Mouse (Mus musculus): ENCODE results near the gene Proser2. TPM values are rescaled to one million over a fixed set of nuclear protein-coding genes. Genes with fewer than 3 reads are reported as not detected.

Gene Proser2
- total and polyA plus RNA-seq, 3 experiments = 0.11 TPM; not detected in 2

DNA sequence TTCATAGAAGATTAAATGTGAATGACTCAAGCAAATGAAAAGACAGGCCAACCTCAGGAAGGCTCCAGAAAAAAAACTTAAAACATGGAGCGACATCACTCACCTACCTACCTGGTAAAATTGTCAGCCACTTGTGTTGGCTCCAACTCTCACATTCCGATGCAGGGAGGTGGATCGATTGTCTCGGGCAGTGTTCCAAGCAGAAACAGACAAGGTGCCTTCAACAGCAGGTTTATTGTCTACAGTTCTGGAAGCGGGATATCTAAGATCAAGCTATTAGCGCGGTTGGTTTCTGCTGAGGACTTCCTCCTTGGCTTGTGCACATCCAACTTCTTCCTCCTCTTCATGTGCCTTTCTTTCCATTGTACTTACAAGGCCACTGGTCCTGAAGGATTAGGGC, 27.6 kb upstream of the Proser2 start:
- Histone ChIP-seq H3K4me3 (ENCODE audit: low read depth, low read length) (no peak overlapping the region), H3K27me3 (ENCODE audit: insufficient read depth, low read length) (peaks cover 14% of the 10 kb centered on the region; the same call in 1 of the 2 replicates), H3K36me3 (replicated peaks) (no peaks in the 10 kb centered on the region), H3K9me3 (replicated peaks) (no peaks in the 10 kb centered on the region), H3K4me1 (ENCODE audit: insufficient read depth, low read depth, low read length) (no peaks in the 10 kb centered on the region)
- ATAC-seq (ENCODE audit: extremely low read depth, insufficient number of reproducible peaks, low FRiP score, poor library complexity, severe bottlenecking) (no peak), DNase-seq (ENCODE audit: low spot score) (no peak)
- TF ChIP-seq CTCF (IDR thresholded peaks at IDR 0.05; ENCODE audit: low read depth, low read length) (no peak), TAL1 (conservative IDR thresholded peaks at IDR 0.05; ENCODE audit: low read depth, low read length) (no peak), POLR2AphosphoS5 (IDR thresholded peaks at IDR 0.05; ENCODE audit: insufficient replicate concordance, low read depth, low read length) (no peak), GATA2 (IDR thresholded peaks at IDR 0.05; ENCODE audit: borderline replicate concordance, low read depth, low read length) (no peak), GATA1 (IDR thresholded peaks at IDR 0.05; ENCODE audit: borderline replicate concordance, low read length) (no peak)

DNA sequence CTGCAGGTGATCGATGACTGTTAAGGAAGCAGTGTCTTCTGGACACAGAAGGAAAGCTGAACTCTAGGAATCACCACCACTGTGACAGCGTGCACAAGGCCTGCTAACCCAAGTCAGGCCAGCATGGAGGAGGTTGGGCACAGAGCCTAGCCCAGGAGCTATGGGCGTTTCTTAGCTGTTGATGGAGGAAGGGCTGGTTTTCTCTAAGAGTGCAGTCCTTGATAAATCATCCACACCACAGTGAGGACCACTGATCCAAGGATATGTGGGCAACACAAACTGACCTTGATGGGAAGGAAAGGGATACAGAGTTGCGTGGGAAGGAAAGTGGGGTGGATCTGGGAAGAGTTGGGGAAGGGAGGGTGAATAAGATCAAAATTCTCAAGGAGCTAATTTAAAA, 27.2 kb upstream of the Proser2 start:
- H3K4me3 ChIP-seq (ENCODE audit: low read depth, low read length) = no peak overlapping the region
- ATAC-seq (ENCODE audit: extremely low read depth, insufficient number of reproducible peaks, low FRiP score, poor library complexity, severe bottlenecking) (no peak), DNase-seq (ENCODE audit: low spot score) (no peak)
- H3K27me3 ChIP-seq (ENCODE audit: insufficient read depth, low read length) = peaks cover 11% of the 10 kb centered on the region; the same call in 1 of the 2 replicates
- TF ChIP-seq CTCF (IDR thresholded peaks at IDR 0.05; ENCODE audit: low read depth, low read length) (no peak), GATA1 (IDR thresholded peaks at IDR 0.05; ENCODE audit: borderline replicate concordance, low read length) (no peak), POLR2AphosphoS5 (IDR thresholded peaks at IDR 0.05; ENCODE audit: insufficient replicate concordance, low read depth, low read length) (no peak), GATA2 (IDR thresholded peaks at IDR 0.05; ENCODE audit: borderline replicate concordance, low read depth, low read length) (no peak), TAL1 (conservative IDR thresholded peaks at IDR 0.05; ENCODE audit: low read depth, low read length) (no peak)
- H3K4me1 ChIP-seq (ENCODE audit: insufficient read depth, low read depth, low read length) = no peaks in the 10 kb centered on the region
- no peaks in the 10 kb centered on the region for H3K9me3 ChIP-seq (replicated peaks)
- no peaks in the 10 kb centered on the region for H3K36me3 ChIP-seq (replicated peaks)

DNA sequence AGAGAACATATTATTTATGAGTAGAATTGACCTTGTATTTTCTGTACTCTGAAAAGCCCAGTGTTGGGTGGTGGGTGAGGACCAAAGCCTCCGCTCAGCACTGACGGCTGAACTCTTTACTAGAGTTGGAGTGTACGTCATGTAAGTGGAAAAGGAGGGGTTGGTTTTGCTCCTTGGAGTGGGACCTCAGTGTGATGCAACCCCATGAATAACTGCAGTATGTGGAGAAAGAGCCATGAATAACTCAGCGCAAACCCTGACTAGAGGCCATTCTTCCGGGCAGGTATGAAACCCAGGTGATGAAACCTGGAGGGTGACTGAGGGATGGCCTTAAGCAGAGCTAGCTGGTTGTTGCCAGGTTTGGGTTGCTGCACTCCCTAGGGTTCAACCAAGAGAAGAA, 19.8 kb upstream of the Proser2 start:
- Histone ChIP-seq H3K4me3 (ENCODE audit: low read depth, low read length) (no peak overlapping the region), H3K9me3 (replicated peaks) (no peaks in the 10 kb centered on the region), H3K36me3 (replicated peaks) (no peaks in the 10 kb centered on the region), H3K27me3 (ENCODE audit: insufficient read depth, low read length) (peaks cover 17% of the 10 kb centered on the region), H3K4me1 (ENCODE audit: insufficient read depth, low read depth, low read length) (no peaks in the 10 kb centered on the region)
- ATAC-seq (ENCODE audit: extremely low read depth, insufficient number of reproducible peaks, low FRiP score, poor library complexity, severe bottlenecking) = no peak
- TF ChIP-seq TAL1 (conservative IDR thresholded peaks at IDR 0.05; ENCODE audit: low read depth, low read length) = no peak
- TF ChIP-seq GATA1 (IDR thresholded peaks at IDR 0.05; ENCODE audit: borderline replicate concordance, low read length) = no peak
- TF ChIP-seq POLR2AphosphoS5 (IDR thresholded peaks at IDR 0.05; ENCODE audit: insufficient replicate concordance, low read depth, low read length) = no peak
- no peak for TF ChIP-seq GATA2 (IDR thresholded peaks at IDR 0.05; ENCODE audit: borderline replicate concordance, low read depth, low read length)
- TF ChIP-seq CTCF (IDR thresholded peaks at IDR 0.05; ENCODE audit: low read depth, low read length) = no peak
- no peak for DNase-seq (ENCODE audit: low spot score)

DNA sequence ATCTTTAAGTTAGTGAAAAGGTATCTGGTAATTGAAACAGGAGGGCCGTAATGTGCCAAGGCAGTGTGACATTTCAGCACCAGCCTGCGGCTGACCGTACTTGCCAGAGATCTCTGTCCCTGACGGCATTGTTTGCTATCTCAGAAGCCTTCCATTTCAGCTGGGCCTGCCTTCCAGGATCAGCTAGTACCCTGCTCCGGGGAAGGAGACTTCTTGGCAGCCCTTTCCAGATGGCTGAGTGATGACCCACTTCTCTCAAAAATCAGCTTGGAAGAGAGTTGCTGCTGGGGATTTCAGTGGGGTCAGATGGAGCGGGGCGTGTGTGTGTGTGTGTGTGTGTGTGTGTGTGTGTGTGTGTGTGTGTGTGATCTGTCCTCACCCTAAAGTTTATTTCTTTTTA, 16.9 kb upstream of the Proser2 start:
- no peaks in the 10 kb centered on the region for H3K9me3 ChIP-seq (replicated peaks)
- ATAC-seq (ENCODE audit: extremely low read depth, insufficient number of reproducible peaks, low FRiP score, poor library complexity, severe bottlenecking) = no peak
- H3K27me3 ChIP-seq (ENCODE audit: insufficient read depth, low read length) = peaks cover 18% of the 10 kb centered on the region
- DNase-seq (ENCODE audit: low spot score) = no peak
- no peak for TF ChIP-seq POLR2AphosphoS5 (IDR thresholded peaks at IDR 0.05; ENCODE audit: insufficient replicate concordance, low read depth, low read length)
- no peak for TF ChIP-seq GATA1 (IDR thresholded peaks at IDR 0.05; ENCODE audit: borderline replicate concordance, low read length)
- TF ChIP-seq GATA2 (IDR thresholded peaks at IDR 0.05; ENCODE audit: borderline replicate concordance, low read depth, low read length) = no peak
- TF ChIP-seq CTCF (IDR thresholded peaks at IDR 0.05; ENCODE audit: low read depth, low read length) = no peak
- no peak for TF ChIP-seq TAL1 (conservative IDR thresholded peaks at IDR 0.05; ENCODE audit: low read depth, low read length)
- no peaks in the 10 kb centered on the region for H3K4me1 ChIP-seq (ENCODE audit: insufficient read depth, low read depth, low read length)
- H3K4me3 ChIP-seq (ENCODE audit: low read depth, low read length) = no peak overlapping the region
- no peaks in the 10 kb centered on the region for H3K36me3 ChIP-seq (replicated peaks)

DNA sequence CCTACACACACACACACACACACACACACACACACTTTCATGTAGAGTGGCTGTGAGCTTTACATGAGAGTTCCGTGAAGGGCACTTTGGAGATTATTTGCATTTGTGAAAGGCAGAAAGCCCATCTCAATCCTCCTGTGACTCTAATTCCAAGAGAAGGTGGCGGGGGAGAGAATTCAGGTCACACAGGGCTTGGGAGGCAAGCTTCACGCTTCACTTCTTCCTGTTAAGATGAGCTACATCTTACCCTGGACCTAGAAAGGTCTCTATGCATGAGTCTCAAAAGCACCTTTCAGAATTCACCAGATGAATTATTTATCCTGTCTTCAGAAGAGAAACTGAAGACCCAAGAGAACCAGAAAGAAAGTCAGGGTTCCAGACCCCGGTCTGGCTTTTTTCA, 16.2 kb upstream of the Proser2 start:
- Histone ChIP-seq H3K36me3 (replicated peaks) (no peaks in the 10 kb centered on the region), H3K27me3 (ENCODE audit: insufficient read depth, low read length) (peaks cover 22% of the 10 kb centered on the region), H3K4me3 (ENCODE audit: low read depth, low read length) (no peak overlapping the region), H3K4me1 (ENCODE audit: insufficient read depth, low read depth, low read length) (no peaks in the 10 kb centered on the region), H3K9me3 (replicated peaks) (no peaks in the 10 kb centered on the region)
- TF ChIP-seq GATA1 (IDR thresholded peaks at IDR 0.05; ENCODE audit: borderline replicate concordance, low read length) = no peak
- TF ChIP-seq POLR2AphosphoS5 (IDR thresholded peaks at IDR 0.05; ENCODE audit: insufficient replicate concordance, low read depth, low read length) = no peak
- TF ChIP-seq TAL1 (conservative IDR thresholded peaks at IDR 0.05; ENCODE audit: low read depth, low read length) = no peak
- no peak for TF ChIP-seq CTCF (IDR thresholded peaks at IDR 0.05; ENCODE audit: low read depth, low read length)
- TF ChIP-seq GATA2 (IDR thresholded peaks at IDR 0.05; ENCODE audit: borderline replicate concordance, low read depth, low read length) = no peak
- DNase-seq (ENCODE audit: low spot score) (no peak), ATAC-seq (ENCODE audit: extremely low read depth, insufficient number of reproducible peaks, low FRiP score, poor library complexity, severe bottlenecking) (no peak)

DNA sequence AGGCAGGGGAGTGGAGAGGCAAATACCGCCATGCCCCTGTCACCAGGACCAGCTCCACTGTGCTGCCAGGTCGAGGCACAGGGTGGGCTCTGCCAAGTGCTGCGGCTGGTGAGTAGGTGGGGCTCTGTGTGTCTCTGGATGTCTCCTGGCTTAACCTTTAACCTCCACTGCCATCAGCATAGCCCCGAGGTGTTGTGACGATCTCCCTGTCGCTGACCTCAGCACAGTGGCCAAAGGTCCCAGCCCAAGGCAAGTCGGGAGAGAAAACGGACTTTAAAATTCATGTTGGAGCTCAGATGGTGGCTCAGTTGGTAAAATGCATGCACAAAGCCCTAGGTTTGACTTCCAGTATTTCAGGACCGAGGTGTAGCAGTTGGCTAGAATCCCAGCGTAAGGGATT, 15.6 kb upstream of the Proser2 start:
- Histone ChIP-seq H3K4me3 (ENCODE audit: low read depth, low read length) (no peak overlapping the region), H3K36me3 (replicated peaks) (no peaks in the 10 kb centered on the region), H3K4me1 (ENCODE audit: insufficient read depth, low read depth, low read length) (no peaks in the 10 kb centered on the region), H3K27me3 (ENCODE audit: insufficient read depth, low read length) (peaks cover 20% of the 10 kb centered on the region), H3K9me3 (replicated peaks) (no peaks in the 10 kb centered on the region)
- TF ChIP-seq CTCF (IDR thresholded peaks at IDR 0.05; ENCODE audit: low read depth, low read length) (no peak), POLR2AphosphoS5 (IDR thresholded peaks at IDR 0.05; ENCODE audit: insufficient replicate concordance, low read depth, low read length) (no peak), GATA2 (IDR thresholded peaks at IDR 0.05; ENCODE audit: borderline replicate concordance, low read depth, low read length) (no peak), GATA1 (IDR thresholded peaks at IDR 0.05; ENCODE audit: borderline replicate concordance, low read length) (no peak), TAL1 (conservative IDR thresholded peaks at IDR 0.05; ENCODE audit: low read depth, low read length) (no peak)
- DNase-seq (ENCODE audit: low spot score) = no peak
- ATAC-seq (ENCODE audit: extremely low read depth, insufficient number of reproducible peaks, low FRiP score, poor library complexity, severe bottlenecking) = no peak

Measured in G1E (cell line).